Mouse (Mus musculus): Measurements from ENCODE around the gene Pom121l12.

Pom121l12 gene

DNA sequence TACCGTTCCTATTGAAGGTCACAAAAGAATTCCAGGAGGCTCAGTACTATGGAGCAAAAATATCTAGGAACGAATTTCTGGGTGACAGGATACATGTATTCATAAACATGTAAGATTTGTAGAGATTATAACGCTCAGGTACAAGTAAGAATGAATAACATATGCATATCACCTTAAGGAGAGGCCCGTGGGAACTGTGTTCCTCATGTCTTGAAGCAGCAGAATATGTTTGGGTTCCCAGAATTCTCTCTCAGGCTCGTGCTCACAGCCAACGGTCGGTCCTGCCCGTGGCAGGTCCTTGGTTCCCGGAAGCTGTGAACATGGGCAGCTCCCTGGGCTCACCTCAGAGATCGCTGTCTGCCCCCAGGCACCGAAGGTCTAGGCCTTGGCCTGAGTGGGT is at the start of gene Pom121l12:
Pom121l12 (plus strand) TSS at position 301 of the 400 bp plus-strand sequence.
- DNase-seq: no peak

DNA sequence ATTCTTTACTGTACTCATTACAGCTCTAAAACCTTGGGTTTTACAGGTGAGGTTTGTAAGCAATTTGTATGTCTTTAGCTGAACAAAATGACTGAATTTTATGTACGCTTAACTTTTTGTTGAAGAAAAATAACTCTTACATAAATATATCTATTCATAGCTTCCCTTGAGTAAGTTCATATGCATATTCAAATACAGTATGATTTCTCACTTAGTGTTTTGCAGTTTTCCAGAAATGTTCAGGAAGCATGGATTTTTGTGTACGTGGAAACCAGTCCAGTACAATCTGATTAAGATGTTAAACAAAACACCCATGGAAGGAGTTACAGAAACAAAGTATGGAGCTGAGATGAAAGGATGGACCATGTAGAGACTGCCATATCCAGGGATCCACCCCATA is 12.8 kb downstream of the Pom121l12 start:
- DNase-seq: no peak
